Mouse (Mus musculus) left cerebral cortex, adult 11 months (tissue): ENCODE data around the gene Dtx2.
"Not testable (repeated sequence)": the region's sequence is repeated elsewhere in the genome, so short reads cannot be mapped to it uniquely, and the experiment has no call there.

Source experiments
- DNase-seq: peaks from one replicate; pipeline ENCODE4 v3.0.0; 2022; ENCODE audit warnings: low spot score

The Dtx2 gene

DNA sequence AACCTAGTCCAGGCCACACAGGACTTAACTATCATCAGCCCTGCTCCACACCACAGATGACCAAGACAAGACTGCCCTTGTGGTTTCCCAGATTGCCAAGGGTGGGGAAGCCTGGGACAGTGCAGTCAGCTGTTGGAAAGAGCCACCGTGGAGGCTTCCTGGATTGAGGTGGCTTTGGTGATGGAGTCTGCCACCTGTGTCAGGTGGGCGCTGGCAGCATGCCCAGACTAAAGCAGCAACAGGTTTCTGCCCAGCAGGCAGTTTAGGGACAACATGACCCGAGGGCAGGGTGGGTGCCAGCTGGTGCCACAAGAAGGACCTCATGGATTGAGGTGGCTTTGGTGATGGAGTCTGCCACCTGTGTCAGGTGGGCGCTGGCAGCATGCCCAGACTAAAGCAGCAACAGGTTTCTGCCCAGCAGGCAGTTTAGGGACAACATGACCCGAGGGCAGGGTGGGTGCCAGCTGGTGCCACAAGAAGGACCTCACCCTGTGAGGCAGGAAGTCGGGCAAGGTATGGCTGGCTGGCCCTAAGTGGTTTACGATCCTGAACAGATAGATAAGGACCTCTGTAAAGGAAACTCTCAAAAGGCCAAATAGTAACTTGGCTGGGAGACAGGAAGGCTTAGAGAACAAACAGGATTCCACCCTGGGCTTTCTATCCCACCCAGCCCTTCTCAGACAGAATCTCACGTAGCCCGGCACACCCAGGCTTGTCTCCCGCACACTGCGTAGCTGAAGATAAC lies 72.0 kb downstream of the Dtx2 start:
- not testable (repeated sequence) for DNase-seq

DNA sequence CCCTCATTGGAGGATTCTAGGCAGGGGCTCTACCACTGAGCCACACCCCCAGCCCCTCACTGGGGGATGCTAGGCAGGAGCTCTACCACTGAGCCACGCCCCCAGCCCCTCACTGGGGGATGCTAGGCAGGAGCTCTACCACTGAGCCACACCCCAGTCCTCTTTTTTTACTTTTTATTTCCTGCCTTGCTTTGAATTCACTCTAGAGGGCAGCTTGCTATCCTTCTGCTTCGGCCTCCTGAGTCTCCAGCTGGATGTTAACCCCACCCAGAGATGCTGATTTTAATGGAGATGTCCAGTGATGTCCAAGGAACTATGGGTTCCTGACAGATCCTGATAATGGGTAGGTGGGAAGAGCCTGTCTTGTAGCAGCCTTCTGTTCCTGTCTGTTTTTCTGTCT lies 74.8 kb downstream of the Dtx2 start:
- DNase-seq: no peak

DNA sequence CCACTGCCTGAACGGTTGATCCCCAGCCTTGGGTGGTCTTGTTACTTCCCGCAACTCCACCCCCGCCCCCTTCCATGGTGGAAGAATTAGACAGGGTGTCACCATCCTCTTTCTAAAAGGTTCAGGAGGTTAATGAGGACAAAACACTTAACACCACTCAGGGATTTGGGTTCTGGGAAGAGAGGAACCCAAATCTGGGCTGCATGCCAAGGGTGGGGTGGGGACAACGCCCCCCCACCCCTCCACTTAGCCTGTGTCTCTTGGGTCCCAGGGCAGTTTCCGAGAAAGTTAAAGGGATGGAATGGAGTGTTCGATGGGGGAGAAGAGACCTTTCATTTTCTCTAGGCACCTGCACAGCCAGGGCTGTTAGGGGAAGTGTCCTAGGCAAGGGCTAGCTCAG lies 78.5 kb downstream of the Dtx2 start:
- DNase-seq: no peak

DNA sequence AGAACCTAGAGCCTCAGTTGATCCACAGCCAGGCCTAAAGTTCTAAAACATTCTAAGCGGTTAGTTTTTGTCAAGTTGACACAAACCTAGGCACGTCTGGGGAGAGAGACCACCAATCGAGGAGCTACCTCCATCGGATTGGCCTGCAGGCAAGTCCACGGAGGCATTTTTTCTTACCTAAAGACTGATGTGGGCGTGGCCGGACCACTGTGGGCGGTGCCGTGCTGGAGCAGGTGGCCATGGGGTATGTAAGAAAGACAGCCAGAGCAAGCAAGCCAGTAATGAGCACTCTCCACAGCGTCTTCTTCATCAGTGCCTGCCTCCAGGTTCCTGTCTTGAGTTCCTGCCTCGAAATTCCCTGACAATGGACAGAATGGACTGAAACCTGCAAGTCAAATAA lies 78.9 kb downstream of the Dtx2 start:
- DNase-seq: no peak

DNA sequence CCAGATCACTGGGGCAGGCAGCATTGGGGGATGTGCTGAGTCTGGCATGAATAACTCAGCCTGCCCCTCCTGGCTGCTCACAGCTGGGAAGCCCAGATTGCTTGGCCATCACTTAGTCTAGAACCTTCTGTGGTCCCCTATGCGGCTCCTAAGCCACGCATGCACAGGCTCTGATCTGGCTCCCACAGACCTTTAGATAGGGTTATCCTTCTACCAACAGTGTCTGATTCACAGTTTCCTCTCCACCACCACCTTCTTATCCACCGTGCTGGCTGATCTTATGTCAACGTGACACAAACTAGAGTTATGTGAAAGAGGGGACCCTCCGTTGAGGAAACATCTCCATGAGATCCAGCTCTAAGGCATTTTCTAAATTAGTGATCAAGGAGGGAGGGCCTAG lies 80.5 kb downstream of the Dtx2 start:
- no peak for DNase-seq

DNA sequence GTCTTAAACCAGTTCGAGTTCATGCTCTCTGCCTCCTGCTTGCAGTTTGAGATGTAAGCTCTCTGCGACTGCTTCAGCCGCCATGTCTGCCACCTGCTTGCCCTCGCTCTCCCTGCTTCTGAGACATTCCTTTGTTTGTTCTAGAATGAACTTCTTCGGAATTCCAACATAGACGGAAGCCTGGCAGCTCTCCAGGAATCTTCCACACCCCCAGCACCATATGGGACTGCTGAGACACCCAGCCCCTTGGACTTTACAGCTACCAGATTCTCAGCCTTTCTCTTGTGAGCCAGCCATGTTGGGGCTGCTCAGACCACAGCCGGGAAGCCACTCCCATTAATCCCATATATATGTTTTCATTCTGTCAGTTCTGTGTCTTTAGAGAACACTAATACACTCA lies 81.7 kb downstream of the Dtx2 start:
- no peak for DNase-seq

DNA sequence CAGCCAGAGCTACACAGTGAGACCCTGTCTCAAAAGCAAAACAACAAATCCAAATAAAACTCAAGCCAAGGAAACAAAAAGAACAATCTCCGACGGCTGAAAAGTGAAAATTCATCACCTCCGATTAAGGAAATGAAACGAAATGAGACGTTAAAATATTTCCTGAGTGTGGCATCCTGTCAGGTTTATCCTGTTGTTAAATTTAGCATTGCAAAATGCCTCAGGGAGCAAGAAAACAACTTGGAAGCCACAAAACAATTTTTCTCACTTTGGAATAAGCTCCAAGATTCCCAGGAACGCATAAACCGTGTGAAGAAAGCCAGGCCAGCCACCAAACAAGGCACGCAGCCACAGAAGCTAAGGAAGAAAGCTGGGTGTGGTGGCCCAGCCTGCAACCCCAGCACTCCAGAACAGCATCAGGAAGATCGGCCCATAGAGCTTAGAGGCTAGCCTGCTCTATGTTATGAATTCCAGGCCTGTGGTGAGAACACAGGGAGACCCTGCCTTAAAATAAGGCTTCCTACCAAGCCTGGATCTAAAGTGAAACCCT lies 82.5 kb downstream of the Dtx2 start:
- no peak for DNase-seq

DNA sequence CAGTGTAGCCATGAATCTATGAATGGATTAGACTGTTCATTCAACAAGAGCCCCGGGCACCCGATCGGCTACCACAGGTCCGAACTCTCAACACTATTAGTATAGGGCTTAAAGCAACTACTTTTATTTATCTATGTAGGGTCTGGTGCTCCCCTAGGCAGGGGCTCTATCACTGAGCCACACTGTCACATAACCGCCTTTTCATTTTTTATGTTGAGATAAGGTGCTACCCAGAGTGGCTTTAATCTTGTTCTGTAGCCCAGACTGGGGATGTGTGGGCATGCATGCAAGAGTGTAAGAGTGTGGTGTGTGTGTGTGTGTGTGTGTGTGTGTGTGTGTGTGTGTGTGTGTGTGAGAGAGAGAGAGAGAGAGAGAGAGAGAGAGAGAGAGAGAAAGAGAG lies 83.5 kb downstream of the Dtx2 start:
- no peak for DNase-seq

DNA sequence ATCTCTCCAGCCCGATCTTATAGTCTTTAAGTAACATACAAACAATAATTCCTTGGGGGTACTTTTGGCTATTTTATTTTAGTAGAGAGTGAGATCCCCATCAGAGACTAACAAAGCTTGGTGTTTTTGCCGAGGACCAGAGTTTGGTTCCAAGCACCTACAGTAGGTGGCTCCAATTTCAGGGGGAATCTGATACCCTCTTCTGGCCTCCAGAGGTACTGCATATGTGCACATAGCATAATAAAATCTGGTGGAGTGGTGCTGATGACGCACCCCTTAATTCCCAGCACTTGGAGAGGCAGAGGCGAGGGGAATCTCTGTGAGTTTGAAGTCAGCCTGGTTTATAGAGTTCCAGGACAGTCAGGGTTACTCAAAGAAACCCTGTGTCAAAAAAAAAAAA lies 87.7 kb downstream of the Dtx2 start:
- DNase-seq: no peak
